22 mouse cellular contexts compared by ENCODE assay signal in genomic region chr4:45037455-45038410, GRCm38 (mm10). TPM values are rescaled to one million over a fixed set of nuclear protein-coding genes. Genes with fewer than 3 reads are reported as not detected.
A peak's percentile ranks its signal among the peaks of the same experiment; 100 is the strongest.
DNase-seq lines count a peak whose midpoint lies in the region; ATAC-seq and TF ChIP-seq lines count a peak whose summit lies in the region.
"Had no signal": no experiment of that assay in that cellular context is flagged by ENCODE, and none has a peak within 500 bp of the region (broad histone marks: within the 10 kb centered on the region; RNA-seq: fewer than 3 reads in every experiment).

No protein-coding gene starts in this region.

- H3K27me3 ChIP-seq in heart, embryonic 10.5 days (ENCODE audit: insufficient read depth, poor library complexity, severe bottlenecking) = no peaks in the 10 kb centered on the region
- H3K27me3 ChIP-seq in midbrain, postnatal 0 days (ENCODE audit: insufficient read depth, low read length) = no peaks in the 10 kb centered on the region
- H3K27me3 ChIP-seq: embryonic facial prominence, embryonic 15.5 days; limb, embryonic 15.5 days had no signal

- H3K4me2 ChIP-seq in midbrain, postnatal 0 days (ENCODE audit: low read depth, low read length, poor library complexity, severe bottlenecking) = no peak overlapping the region
- H3K4me2 ChIP-seq: embryonic facial prominence, embryonic 15.5 days; limb, embryonic 15.5 days; midbrain, embryonic 11.5 days had no signal

- intact Hi-C loops in heart, postnatal 10 days (cut with DNase I) = loop anchor here (2.0 kb wide), 1 partner anchor 17 kb away; no protein-coding TSS in a partner anchor

- H3K36me3 ChIP-seq in heart, embryonic 10.5 days = peaks cover 62% of the 10 kb centered on the region
- peaks cover 61% of the 10 kb centered on the region for H3K36me3 ChIP-seq in midbrain, postnatal 0 days (ENCODE audit: insufficient read depth, low read length)

- peaks cover 17% of the 10 kb centered on the region; the same call in 1 of the 2 replicates for H3K4me1 ChIP-seq in heart, embryonic 10.5 days
- H3K4me1 ChIP-seq in midbrain, postnatal 0 days (ENCODE audit: insufficient read depth, low read length) = no peaks in the 10 kb centered on the region
- H3K4me1 ChIP-seq: embryonic facial prominence, embryonic 15.5 days; forebrain, embryonic 10.5 days; hindbrain, embryonic 10.5 days; limb, embryonic 15.5 days had no signal

- no peaks in the 10 kb centered on the region for H3K9me3 ChIP-seq in heart, embryonic 10.5 days
- H3K9me3 ChIP-seq in midbrain, postnatal 0 days (ENCODE audit: low read length) = no peaks in the 10 kb centered on the region
- H3K9me3 ChIP-seq: embryonic facial prominence, embryonic 15.5 days; forebrain, embryonic 10.5 days; hindbrain, embryonic 10.5 days; limb, embryonic 15.5 days had no signal

- peak; percentile 13 to 50 for DNase-seq in kidney, postnatal 25 days
- no peak for DNase-seq in kidney, postnatal 14 days
- DNase-seq in heart, adult 18-20 months = peak; percentile 70 to 77
- DNase-seq in heart, embryonic 10.5 days (ENCODE audit: low spot score) = no peak
- DNase-seq in heart, postnatal 10 days = peak; percentile 79 to 85
- DNase-seq in midbrain, postnatal 0 days (ENCODE audit: low spot score) = no peak
- no peak for DNase-seq in right cerebral cortex, postnatal 4 days
- DNase-seq: adrenal gland, adult 8-10 months; B cell, adult 2 months; cerebellum, postnatal 14 days; embryo, embryonic 11 days; gastrocnemius, postnatal 10 days; kidney, postnatal 10 days; layer of hippocampus, adult 9-11 months; retina, postnatal 1 day; thymus, adult 2 months had no signal

- 63% methylated on average over 13 of the region's 13 CpGs for WGBS in heart, embryonic 10.5 days
- WGBS in midbrain, postnatal 0 days = 94% methylated on average over 13 of the region's 13 CpGs

- H3K27ac ChIP-seq in heart, embryonic 10.5 days = peak overlapping the region; percentile 82
- H3K27ac ChIP-seq in midbrain, postnatal 0 days (ENCODE audit: low read depth, low read length) = no peak overlapping the region
- H3K27ac ChIP-seq: embryonic facial prominence, embryonic 15.5 days; forebrain, embryonic 10.5 days; hindbrain, embryonic 10.5 days; limb, embryonic 15.5 days had no signal

- no peak overlapping the region for H3K4me3 ChIP-seq in heart, embryonic 10.5 days
- no peak overlapping the region for H3K4me3 ChIP-seq in midbrain, postnatal 0 days (ENCODE audit: low read depth, low read length)
- H3K4me3 ChIP-seq: embryonic facial prominence, embryonic 15.5 days; forebrain, embryonic 10.5 days; hindbrain, embryonic 10.5 days; limb, embryonic 15.5 days had no signal

- no peak for TF ChIP-seq CTCF in midbrain, postnatal 0 days (IDR thresholded peaks at IDR 0.05)

- no peak overlapping the region for H3K9ac ChIP-seq in midbrain, postnatal 0 days (replicated peaks; ENCODE audit: low read length, poor library complexity, severe bottlenecking)
- H3K9ac ChIP-seq: embryonic facial prominence, embryonic 15.5 days; limb, embryonic 15.5 days had no signal

- ATAC-seq in inflammation-experienced regulatory T-cells, adult 6 months = no peak
- ATAC-seq in midbrain, postnatal 0 days (ENCODE audit: low FRiP score) = no peak

RNA-seq across cellular contexts. Expression of gene Polr1e, which starts 19.4 kb away (rescaled TPM):
- total RNA-seq in heart, adult 18-20 months (2021) = 10 to 100 TPM; 14.5 to 20.7 TPM
- polyA plus RNA-seq in heart, embryonic 10.5 days (2016; fragmentation: Nextera tagmentation; extraction: Ambion mirVana) = 47.8 and 50.7 TPM in 2 replicates
- 10 to 100 TPM; 34.1 to 49.8 TPM for total RNA-seq in heart, postnatal 10 days (2021)
- polyA plus RNA-seq in inflammation-experienced regulatory T-cells, adult 6 months (2017; shearing (Covaris generic)) = 10 to 100 TPM; 39.3 to 50.3 (median 44.6) TPM
- total RNA-seq in midbrain, postnatal 0 days (2014; rRNA removed) = 12.0 and 17.2 TPM in 2 replicates
- 21.0 and 22.1 TPM in 2 replicates for polyA plus RNA-seq in midbrain, postnatal 0 days (2015; fragmentation: Nextera tagmentation; extraction: Ambion mirVana)

RNA-seq across cellular contexts. Expression of gene Zbtb5, which starts 25.5 kb away (rescaled TPM):
- 1 to 10 TPM; 3.7 to 4.1 TPM for total RNA-seq in heart, adult 18-20 months (2021)
- 19.3 and 21.5 TPM in 2 replicates for polyA plus RNA-seq in heart, embryonic 10.5 days (2016; fragmentation: Nextera tagmentation; extraction: Ambion mirVana)
- total RNA-seq in heart, postnatal 10 days (2021) = 10 to 100 TPM in 1 of 2 experiments, 1 to 10 TPM in 1; 8.5 to 11.6 TPM
- 1 to 10 TPM; 7.5 to 9.2 (median 8.5) TPM for polyA plus RNA-seq in inflammation-experienced regulatory T-cells, adult 6 months (2017; shearing (Covaris generic))
- total RNA-seq in midbrain, postnatal 0 days (2014; rRNA removed) = 57.3 and 57.6 TPM in 2 replicates
- polyA plus RNA-seq in midbrain, postnatal 0 days (2015; fragmentation: Nextera tagmentation; extraction: Ambion mirVana) = 34.4 and 35.9 TPM in 2 replicates

RNA-seq across cellular contexts. Expression of gene Fbxo10, which starts 46.7 kb away (rescaled TPM):
- total RNA-seq in heart, adult 18-20 months (2021) = 1 to 10 TPM; 7.4 to 9.3 TPM
- 12.0 and 13.4 TPM in 2 replicates for polyA plus RNA-seq in heart, embryonic 10.5 days (2016; fragmentation: Nextera tagmentation; extraction: Ambion mirVana)
- 10 to 100 TPM; 15.3 to 19.7 TPM for total RNA-seq in heart, postnatal 10 days (2021)
- polyA plus RNA-seq in inflammation-experienced regulatory T-cells, adult 6 months (2017; shearing (Covaris generic)) = 1 to 10 TPM in 1 of 3 experiments, under 1 TPM in 2; 0.24 to 1.3 (median 0.80) TPM
- total RNA-seq in midbrain, postnatal 0 days (2014; rRNA removed) = 22.1 and 24.6 TPM in 2 replicates
- 13.7 and 14.6 TPM in 2 replicates for polyA plus RNA-seq in midbrain, postnatal 0 days (2015; fragmentation: Nextera tagmentation; extraction: Ambion mirVana)

RNA-seq across cellular contexts. Expression of gene Grhpr, which starts 56.5 kb away (rescaled TPM):
- total RNA-seq in heart, adult 18-20 months (2021) = 10 to 100 TPM; 38.6 to 43.6 TPM
- polyA plus RNA-seq in heart, embryonic 10.5 days (2016; fragmentation: Nextera tagmentation; extraction: Ambion mirVana) = 105 and 108 TPM in 2 replicates
- 10 to 100 TPM; 43.0 to 47.7 TPM for total RNA-seq in heart, postnatal 10 days (2021)
- polyA plus RNA-seq in inflammation-experienced regulatory T-cells, adult 6 months (2017; shearing (Covaris generic)) = 10 to 100 TPM; 14.2 to 25.0 (median 24.0) TPM
- 14.5 and 18.2 TPM in 2 replicates for total RNA-seq in midbrain, postnatal 0 days (2014; rRNA removed)
- polyA plus RNA-seq in midbrain, postnatal 0 days (2015; fragmentation: Nextera tagmentation; extraction: Ambion mirVana) = 31.1 and 34.1 TPM in 2 replicates

Comparison
In these comparisons a context has a peak if more than half of its experiments do, and no peak if none do; other contexts are left out.
1. DNase-seq: peak in kidney, postnatal 25 days (2 of 2), heart, adult 18-20 months (2 of 2) and heart, postnatal 10 days (2 of 2); none in kidney, postnatal 14 days (single experiment), heart, embryonic 10.5 days (single experiment), midbrain, postnatal 0 days (single experiment) and right cerebral cortex, postnatal 4 days (single experiment).